Mouse (Mus musculus): Measurements from ENCODE around the gene Eef1a2.

The Eef1a2 gene

GRCm38 (mm10) chr2:181130245-181130644, 26.6 kb downstream of the Eef1a2 start:
- no peak for DNase-seq

GRCm38 (mm10) chr2:181128963-181129362, 27.9 kb downstream of the Eef1a2 start:
- DNase-seq, result no peak

- DNase-seq, result no peak
Observed at GRCm38 (mm10) chr2:181127786-181128185, 29.0 kb downstream of the Eef1a2 start.

- DNase-seq, result no peak
Observed at GRCm38 (mm10) chr2:181125726-181126455, 30.9 kb downstream of the Eef1a2 start.

GRCm38 (mm10) chr2:181122642-181123041, 34.2 kb downstream of the Eef1a2 start:
- no peak for DNase-seq

GRCm38 (mm10) chr2:181120922-181121449, 35.8 kb downstream of the Eef1a2 start:
- no peak for DNase-seq

- DNase-seq, result no peak
Observed at GRCm38 (mm10) chr2:181119952-181120351, 36.9 kb downstream of the Eef1a2 start.

GRCm38 (mm10) chr2:181116436-181116835, 40.4 kb downstream of the Eef1a2 start:
- DNase-seq, result no peak

- no peak for DNase-seq
Observed at GRCm38 (mm10) chr2:181115367-181115766, 41.4 kb downstream of the Eef1a2 start.

GRCm38 (mm10) chr2:181113762-181114361, 43.0 kb downstream of the Eef1a2 start:
- no peak for DNase-seq

- DNase-seq, result no peak
Observed at GRCm38 (mm10) chr2:181111665-181112064, 45.1 kb downstream of the Eef1a2 start.

GRCm38 (mm10) chr2:181104111-181104510, 52.7 kb downstream of the Eef1a2 start:
- DNase-seq, result no peak

- DNase-seq, result no peak
Observed at GRCm38 (mm10) chr2:181102161-181102560, 54.7 kb downstream of the Eef1a2 start.

- no peak for DNase-seq
Observed at GRCm38 (mm10) chr2:181101626-181102025, 55.2 kb downstream of the Eef1a2 start.

GRCm38 (mm10) chr2:181100087-181100486, 56.7 kb downstream of the Eef1a2 start:
- no peak for DNase-seq

Measured in kidney, adult 8-10 months (tissue).